Mouse (Mus musculus) intestine, embryonic 16.5 days (tissue): ENCODE results near the gene Myh15. TPM values are rescaled to one million over a fixed set of nuclear protein-coding genes. Genes with fewer than 3 reads are reported as not detected.

Experiments
- ATAC-seq: fragments of 200-750 bp; cut with Nextera tagmentation; 2 replicates; pipeline ENCODE4 v1.8.0; 2017; ENCODE audit warnings: moderate TSS enrichment, moderate library complexity
- H3K27ac ChIP-seq: fragments of 300-500 bp; sonication (generic); 2 replicates; pipeline ENCODE4 v1.5.1; 2014; ENCODE audit warnings: mild to moderate bottlenecking, low read length
- H3K27me3 ChIP-seq: fragments of 300-500 bp; sonication (generic); replicated peaks from 2 replicates; pipeline ENCODE4 v1.6.1; 2014; ENCODE audit warnings: low read length, control low read depth, mixed read lengths; ENCODE audit not compliant: control insufficient read depth, insufficient read depth
- H3K36me3 ChIP-seq: fragments of 300-500 bp; sonication (generic); 2 replicates; pipeline ENCODE4 v1.6.1; 2014; ENCODE audit warnings: low read length, control low read depth; ENCODE audit not compliant: control insufficient read depth, insufficient read depth
- H3K4me1 ChIP-seq: fragments of 300-500 bp; sonication (generic); 2 replicates; pipeline ENCODE4 v1.6.1; 2014; ENCODE audit warnings: low read length, control low read depth, mixed read lengths; ENCODE audit not compliant: control insufficient read depth, insufficient read depth
- H3K4me2 ChIP-seq: fragments of 300-500 bp; sonication (generic); 2 replicates; pipeline ENCODE4 v1.6.1; 2014; ENCODE audit warnings: low read depth, low read length, control low read depth
- H3K4me3 ChIP-seq: fragments of 300-500 bp; sonication (generic); 2 replicates; pipeline ENCODE4 v1.5.1; 2014; ENCODE audit warnings: mild to moderate bottlenecking, low read length
- H3K9ac ChIP-seq: fragments of 300-500 bp; sonication (generic); 2 replicates; pipeline ENCODE4 v1.6.1; 2014; ENCODE audit warnings: low read depth, low read length
- H3K9me3 ChIP-seq: fragments of 300-500 bp; sonication (generic); 2 replicates; pipeline ENCODE4 v1.6.1; 2016; ENCODE audit warnings: low read length, control low read depth; ENCODE audit not compliant: control insufficient read depth
- WGBS: fragments of 180-500 bp; shearing (Covaris S2); extraction: QIAGEN DNeasy Blood & Tissue Kit; methylation state at CpG from one replicate; pipeline ENCODE4 v1.1.7; 2014; 5-methylcytosine and 5-hydroxymethylcytosine counted together
- polyA plus RNA-seq: library from polyadenylated mRNA; unstranded; fragments of >200 nt; fragmentation: Nextera tagmentation; extraction: Ambion mirVana; gene quantifications from 2 replicates; pipeline ENCODE4 v1.2.1, GENCODE M21; 2015

Gene Myh15
- polyA plus RNA-seq, 1 experiment from 2014 or later, result not detected

DNA sequence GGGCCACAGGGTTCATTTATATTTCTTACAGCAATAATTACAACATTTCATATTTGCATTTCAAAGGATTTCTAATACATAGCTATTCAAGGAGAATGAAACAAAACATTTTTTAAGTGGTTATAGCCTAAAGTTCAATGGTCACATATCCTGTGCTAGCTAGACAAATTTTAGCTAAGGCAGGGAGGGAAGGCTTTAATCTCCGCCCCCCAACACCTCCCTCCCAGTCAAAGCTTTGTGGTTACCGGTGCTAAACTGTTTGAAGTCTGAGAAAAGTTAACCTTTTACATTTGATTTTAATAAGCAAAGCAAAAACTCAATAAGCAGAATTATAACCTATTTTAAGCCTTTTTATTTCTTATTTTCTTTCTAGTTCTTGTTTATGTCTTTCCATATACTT is 98.9 kb downstream of the Myh15 start:
- Histone ChIP-seq H3K36me3 (no peaks in the 10 kb centered on the region), H3K9ac (no peak overlapping the region), H3K4me1 (no peaks in the 10 kb centered on the region), H3K9me3 (no peaks in the 10 kb centered on the region), H3K27me3 (no peaks in the 10 kb centered on the region), H3K4me3 (no peak overlapping the region), H3K4me2 (no peak overlapping the region), H3K27ac (no peak overlapping the region)
- ATAC-seq, result no peak
- 74% methylated on average over 2 of the region's 2 CpGs for WGBS

DNA sequence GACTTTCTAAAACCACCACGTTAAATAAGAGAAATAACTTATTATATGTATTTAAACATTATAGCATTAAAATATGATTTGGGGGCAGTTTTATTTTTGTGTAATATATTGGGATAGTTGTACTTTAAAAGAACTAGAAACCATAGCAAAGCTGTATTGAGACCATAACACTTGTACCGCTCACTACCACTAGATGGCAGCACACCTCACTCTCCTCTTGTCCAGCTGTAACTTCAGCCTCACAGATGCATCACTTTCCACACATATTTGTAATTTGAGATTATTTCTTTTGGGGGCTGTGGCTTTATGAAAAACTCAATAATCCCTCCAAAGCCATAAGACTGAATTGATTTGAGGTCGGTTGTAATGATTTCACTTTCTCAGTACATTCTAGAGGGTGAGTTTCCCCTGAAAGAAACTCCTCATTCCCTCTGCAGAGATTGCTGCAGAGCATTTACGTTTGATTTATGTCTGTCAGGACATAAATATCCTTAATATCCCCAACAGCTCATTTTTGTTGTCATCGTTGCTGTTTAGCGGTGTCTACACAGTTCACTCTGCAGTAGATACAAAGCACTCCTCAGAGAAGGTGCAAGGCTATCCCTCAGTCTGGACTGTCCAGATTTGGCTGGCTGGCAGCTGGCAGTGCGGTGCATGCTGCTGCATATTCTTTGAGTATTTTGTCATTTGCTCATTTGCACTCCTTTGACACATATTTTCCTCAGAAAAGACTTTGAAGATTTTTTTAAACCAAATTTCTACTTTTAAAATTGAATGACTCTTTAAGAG is 107.3 kb downstream of the Myh15 start:
- Histone ChIP-seq H3K36me3 (no peaks in the 10 kb centered on the region), H3K27me3 (no peaks in the 10 kb centered on the region), H3K27ac (no peak overlapping the region), H3K4me1 (no peaks in the 10 kb centered on the region), H3K9me3 (no peaks in the 10 kb centered on the region), H3K4me2 (no peak overlapping the region), H3K4me3 (no peak overlapping the region), H3K9ac (no peak overlapping the region)
- no peak for ATAC-seq
- WGBS, result 35% methylated on average over 7 of the region's 7 CpGs

DNA sequence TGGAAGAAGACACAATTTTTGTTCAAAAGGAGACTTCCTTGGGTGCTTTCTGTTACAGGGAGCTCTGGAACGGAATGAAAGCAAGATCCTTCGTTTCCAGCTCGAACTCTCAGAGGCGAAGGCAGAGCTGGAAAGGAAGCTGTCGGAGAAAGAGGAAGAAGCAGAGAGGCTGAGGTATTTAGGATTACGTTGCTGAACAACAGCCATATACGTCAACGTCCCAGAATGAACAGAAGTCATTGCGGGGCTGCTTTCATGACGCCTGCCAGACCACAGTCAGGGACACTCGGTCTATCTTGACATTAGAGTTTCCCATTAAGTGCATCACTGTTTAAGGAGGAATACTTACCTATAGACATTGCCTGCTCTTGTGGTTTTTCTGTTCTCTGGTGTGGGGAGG is 108.4 kb downstream of the Myh15 start:
- H3K27ac ChIP-seq, result no peak overlapping the region
- H3K9ac ChIP-seq, result no peak overlapping the region
- no peaks in the 10 kb centered on the region for H3K36me3 ChIP-seq
- no peaks in the 10 kb centered on the region for H3K9me3 ChIP-seq
- H3K4me1 ChIP-seq, result no peaks in the 10 kb centered on the region
- no peaks in the 10 kb centered on the region for H3K27me3 ChIP-seq
- no peak overlapping the region for H3K4me3 ChIP-seq
- ATAC-seq, result no peak
- 79% methylated on average over 11 of the region's 11 CpGs for WGBS
- H3K4me2 ChIP-seq, result no peak overlapping the region

DNA sequence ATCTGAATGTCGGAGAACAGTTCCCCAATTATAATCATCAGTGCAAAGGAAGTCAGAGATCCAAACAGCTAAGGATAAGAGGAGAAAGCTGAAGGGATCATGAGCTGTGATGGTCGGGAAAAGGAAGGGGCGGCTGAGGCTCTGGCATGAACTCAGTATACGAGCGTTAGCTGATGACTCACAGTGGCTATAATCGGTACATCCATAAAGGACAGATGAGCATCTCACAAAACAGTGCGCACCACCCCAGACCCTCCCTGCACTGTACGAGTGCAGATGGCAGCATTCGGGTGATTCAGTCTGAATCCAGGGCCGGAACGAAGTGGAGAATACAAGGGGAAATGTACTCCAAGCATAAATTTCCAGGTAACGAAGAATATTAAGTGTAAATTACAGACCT is 110.0 kb downstream of the Myh15 start:
- no peak overlapping the region for H3K27ac ChIP-seq
- H3K36me3 ChIP-seq, result no peaks in the 10 kb centered on the region
- no peak overlapping the region for H3K4me3 ChIP-seq
- H3K4me2 ChIP-seq, result no peak overlapping the region
- no peak for ATAC-seq
- no peaks in the 10 kb centered on the region for H3K9me3 ChIP-seq
- no peaks in the 10 kb centered on the region for H3K4me1 ChIP-seq
- H3K27me3 ChIP-seq, result no peaks in the 10 kb centered on the region
- no peak overlapping the region for H3K9ac ChIP-seq
- 83% methylated on average over 12 of the region's 12 CpGs for WGBS

DNA sequence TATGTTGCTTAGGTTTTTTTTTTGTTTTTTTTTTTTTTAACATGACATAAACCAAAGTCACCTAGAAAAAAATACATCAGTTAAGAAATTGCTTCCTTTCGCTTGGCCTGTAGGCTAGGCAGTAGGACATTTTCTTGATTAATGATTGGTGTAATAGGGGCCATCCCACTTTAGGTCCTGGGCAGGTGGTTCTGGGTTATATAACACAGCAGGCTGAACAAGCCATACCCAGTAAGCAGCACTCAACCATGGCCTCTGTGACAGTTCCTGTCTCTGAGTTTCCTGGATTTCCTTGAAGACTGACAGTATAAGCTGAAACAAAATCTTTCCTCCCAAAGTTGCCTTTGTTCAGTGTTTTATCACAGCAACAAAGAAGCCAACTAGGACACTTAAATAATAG is 117.8 kb downstream of the Myh15 start:
- no peak overlapping the region for H3K4me3 ChIP-seq
- H3K27ac ChIP-seq, result no peak overlapping the region
- H3K9ac ChIP-seq, result no peak overlapping the region
- H3K4me1 ChIP-seq, result no peaks in the 10 kb centered on the region
- H3K4me2 ChIP-seq, result no peak overlapping the region
- ATAC-seq, result no peak
- WGBS, result 74% methylated on average over 1 of the region's 1 CpGs
- no peaks in the 10 kb centered on the region for H3K9me3 ChIP-seq
- no peaks in the 10 kb centered on the region for H3K36me3 ChIP-seq
- no peaks in the 10 kb centered on the region for H3K27me3 ChIP-seq

DNA sequence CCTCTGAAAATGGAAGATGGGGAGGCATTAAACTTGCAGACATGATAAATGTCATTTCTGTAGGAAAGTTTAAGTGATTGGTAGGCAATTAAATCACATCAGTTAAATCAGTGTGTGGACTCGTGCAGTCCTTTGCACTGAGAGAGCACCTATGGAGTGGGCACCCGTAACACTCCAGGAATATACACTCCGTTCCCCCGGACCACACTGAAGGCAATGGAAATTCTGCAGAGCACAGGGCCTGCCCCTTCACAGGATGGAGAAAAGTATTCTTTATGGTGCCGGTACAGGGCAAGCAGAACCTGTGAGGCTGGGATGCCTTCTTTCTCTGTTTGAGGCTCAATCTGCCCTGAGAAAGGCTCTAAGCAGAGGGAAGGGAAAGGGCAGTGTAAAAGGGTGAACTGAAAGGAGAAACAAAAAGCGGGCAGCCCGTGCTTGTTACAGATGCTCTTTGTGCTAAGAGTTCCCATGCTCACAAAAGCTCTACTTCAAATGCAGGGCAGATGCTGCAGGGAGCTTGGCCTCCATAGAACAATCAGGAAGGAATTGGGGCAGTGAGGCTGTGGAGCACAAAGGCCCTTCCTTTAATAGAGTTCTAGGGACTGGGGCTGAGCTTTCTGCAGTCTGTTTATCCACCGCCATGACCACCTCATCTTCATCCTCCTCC is 118.6 kb downstream of the Myh15 start:
- Histone ChIP-seq H3K36me3 (no peaks in the 10 kb centered on the region), H3K4me2 (no peak overlapping the region), H3K4me1 (no peaks in the 10 kb centered on the region), H3K4me3 (no peak overlapping the region), H3K27me3 (no peaks in the 10 kb centered on the region), H3K9ac (no peak overlapping the region), H3K9me3 (no peaks in the 10 kb centered on the region), H3K27ac (no peak overlapping the region)
- 86% methylated on average over 8 of the region's 8 CpGs for WGBS
- ATAC-seq, result no peak

DNA sequence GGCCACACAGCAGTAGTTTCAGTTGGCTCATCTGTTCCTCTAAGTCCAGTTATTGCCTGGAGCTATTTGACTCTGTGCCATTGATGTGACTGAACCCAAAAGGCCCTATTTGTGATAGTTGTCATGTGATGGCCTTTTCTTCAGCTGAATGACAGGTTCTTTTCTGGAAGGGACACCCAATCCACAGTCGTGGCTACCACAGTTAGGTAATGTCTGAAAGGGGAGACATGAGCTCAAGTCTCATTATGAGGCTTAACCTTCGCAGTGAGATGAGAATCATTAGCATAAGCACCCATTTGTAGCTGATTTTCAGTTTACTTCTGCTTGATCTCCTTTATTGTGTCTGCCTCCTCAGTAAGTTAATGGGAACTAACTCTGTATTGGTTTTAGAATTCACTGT is 136.2 kb downstream of the Myh15 start:
- ATAC-seq, result no peak
- Histone ChIP-seq H3K27me3 (no peaks in the 10 kb centered on the region), H3K9me3 (no peaks in the 10 kb centered on the region), H3K9ac (no peak overlapping the region), H3K4me1 (no peaks in the 10 kb centered on the region), H3K27ac (no peak overlapping the region), H3K36me3 (no peaks in the 10 kb centered on the region), H3K4me2 (no peak overlapping the region), H3K4me3 (no peak overlapping the region)
- 68% methylated on average over 2 of the region's 2 CpGs for WGBS

DNA sequence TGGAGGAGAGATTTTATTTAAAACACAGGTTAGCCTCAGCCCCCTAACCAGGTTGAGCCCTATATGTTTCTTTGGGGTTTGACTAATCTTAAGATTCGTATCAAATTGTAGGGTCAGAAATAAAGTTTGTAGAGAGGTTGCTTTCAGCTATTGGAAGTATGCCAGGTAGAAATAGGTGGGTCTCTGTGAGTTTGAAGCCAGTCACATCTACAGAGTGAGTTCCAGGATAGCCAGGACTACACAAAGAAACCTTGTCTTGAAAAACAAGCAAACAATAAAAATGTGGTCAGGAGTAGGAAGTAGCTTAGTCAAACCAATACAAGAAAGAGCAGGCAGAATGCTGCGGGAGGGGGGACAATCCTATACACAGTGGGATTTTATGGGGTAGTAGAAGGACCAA is 136.7 kb downstream of the Myh15 start:
- Histone ChIP-seq H3K9ac (no peak overlapping the region), H3K4me2 (no peak overlapping the region), H3K4me3 (no peak overlapping the region), H3K9me3 (no peaks in the 10 kb centered on the region), H3K27ac (no peak overlapping the region), H3K27me3 (no peaks in the 10 kb centered on the region), H3K36me3 (no peaks in the 10 kb centered on the region), H3K4me1 (no peaks in the 10 kb centered on the region)
- 78% methylated on average over 2 of the region's 2 CpGs for WGBS
- no peak for ATAC-seq

DNA sequence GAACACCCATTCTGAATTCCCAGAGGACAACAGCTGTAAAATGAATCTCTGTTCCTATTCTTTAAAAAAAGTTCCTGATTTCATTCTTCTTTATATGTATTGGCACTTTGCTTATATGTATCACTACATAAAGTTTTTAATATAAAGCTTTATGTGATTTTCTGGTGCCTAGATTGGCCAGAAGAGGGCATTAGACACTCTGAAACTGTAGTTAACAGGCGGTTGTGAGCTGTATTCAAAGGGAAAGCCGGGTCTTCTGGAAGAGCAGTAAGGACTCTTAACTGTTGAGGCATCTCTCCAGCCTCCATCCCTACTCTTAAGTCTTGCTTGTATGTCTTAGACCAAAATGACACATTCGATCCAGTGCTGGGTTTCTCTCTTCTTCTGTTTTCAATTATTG is 139.0 kb downstream of the Myh15 start:
- Histone ChIP-seq H3K9ac (no peak overlapping the region), H3K27me3 (no peaks in the 10 kb centered on the region), H3K9me3 (no peaks in the 10 kb centered on the region), H3K27ac (no peak overlapping the region), H3K36me3 (no peaks in the 10 kb centered on the region), H3K4me2 (no peak overlapping the region), H3K4me1 (no peaks in the 10 kb centered on the region), H3K4me3 (no peak overlapping the region)
- ATAC-seq, result no peak
- WGBS, result 59% methylated on average over 3 of the region's 3 CpGs
